Mouse (Mus musculus): ENCODE measurements around the gene Qprt. TPM values are rescaled to one million over a fixed set of nuclear protein-coding genes. Genes with fewer than 3 reads are reported as not detected.

The Qprt gene
- polyA plus RNA-seq, 1 experiment from 2014 or later = 0.77 TPM

GRCm38 (mm10) chr7:127116331-127116935, 5.6 kb downstream of the Qprt start:
- Histone ChIP-seq H3K9ac (ENCODE audit: low read depth, low read length) (no peak overlapping the region), H3K36me3 (ENCODE audit: control insufficient read depth, insufficient read depth, low read length) (no peaks in the 10 kb centered on the region), H3K4me1 (ENCODE audit: control insufficient read depth, insufficient read depth, low read length) (no peaks in the 10 kb centered on the region), H3K4me2 (ENCODE audit: low read length) (no peak overlapping the region), H3K27me3 (ENCODE audit: control insufficient read depth, insufficient read depth, low read depth, low read length) (peaks cover 2% of the 10 kb centered on the region; the same call in 1 of the 2 replicates), H3K27ac (ENCODE audit: low read length) (no peak overlapping the region), H3K4me3 (ENCODE audit: low read depth, low read length) (no peak overlapping the region), H3K9me3 (replicated peaks; ENCODE audit: control insufficient read depth, low read length, poor library complexity, severe bottlenecking) (no peaks in the 10 kb centered on the region)
- no peak for ATAC-seq
- WGBS = 49% methylated on average over 11 of the region's 11 CpGs

- Histone ChIP-seq H3K27ac (ENCODE audit: low read length) (no peak overlapping the region), H3K36me3 (ENCODE audit: control insufficient read depth, insufficient read depth, low read length) (no peaks in the 10 kb centered on the region), H3K4me2 (ENCODE audit: low read length) (no peak overlapping the region), H3K4me3 (ENCODE audit: low read depth, low read length) (no peak overlapping the region), H3K9ac (ENCODE audit: low read depth, low read length) (no peak overlapping the region), H3K4me1 (ENCODE audit: control insufficient read depth, insufficient read depth, low read length) (no peaks in the 10 kb centered on the region), H3K9me3 (replicated peaks; ENCODE audit: control insufficient read depth, low read length, poor library complexity, severe bottlenecking) (no peaks in the 10 kb centered on the region), H3K27me3 (ENCODE audit: control insufficient read depth, insufficient read depth, low read depth, low read length) (no peaks in the 10 kb centered on the region)
- no peak for ATAC-seq
- 89% methylated on average over 11 of the region's 11 CpGs for WGBS
Measured at GRCm38 (mm10) chr7:127114920-127115319, 7.1 kb downstream of the Qprt start.

- Histone ChIP-seq H3K27ac (ENCODE audit: low read length) (no peak overlapping the region), H3K4me2 (ENCODE audit: low read length) (no peak overlapping the region), H3K9me3 (replicated peaks; ENCODE audit: control insufficient read depth, low read length, poor library complexity, severe bottlenecking) (no peaks in the 10 kb centered on the region), H3K4me1 (ENCODE audit: control insufficient read depth, insufficient read depth, low read length) (no peaks in the 10 kb centered on the region), H3K9ac (ENCODE audit: low read depth, low read length) (no peak overlapping the region), H3K27me3 (ENCODE audit: control insufficient read depth, insufficient read depth, low read depth, low read length) (no peaks in the 10 kb centered on the region), H3K36me3 (ENCODE audit: control insufficient read depth, insufficient read depth, low read length) (no peaks in the 10 kb centered on the region), H3K4me3 (ENCODE audit: low read depth, low read length) (no peak overlapping the region)
- ATAC-seq = no peak; the same call in 1 of the 2 replicates
- 56% methylated on average over 11 of the region's 12 CpGs for WGBS
Measured at GRCm38 (mm10) chr7:127113614-127114259, 8.3 kb downstream of the Qprt start.

GRCm38 (mm10) chr7:127112921-127113597, 9.0 kb downstream of the Qprt start:
- Histone ChIP-seq H3K36me3 (ENCODE audit: control insufficient read depth, insufficient read depth, low read length) (no peaks in the 10 kb centered on the region), H3K4me3 (ENCODE audit: low read depth, low read length) (no peak overlapping the region), H3K9ac (ENCODE audit: low read depth, low read length) (no peak overlapping the region), H3K4me2 (ENCODE audit: low read length) (no peak overlapping the region), H3K9me3 (replicated peaks; ENCODE audit: control insufficient read depth, low read length, poor library complexity, severe bottlenecking) (no peaks in the 10 kb centered on the region), H3K27ac (ENCODE audit: low read length) (no peak overlapping the region), H3K27me3 (ENCODE audit: control insufficient read depth, insufficient read depth, low read depth, low read length) (no peaks in the 10 kb centered on the region), H3K4me1 (ENCODE audit: control insufficient read depth, insufficient read depth, low read length) (no peaks in the 10 kb centered on the region)
- 50% methylated on average over 9 of the region's 9 CpGs for WGBS
- no peak for ATAC-seq

GRCm38 (mm10) chr7:127112251-127112841, 9.7 kb downstream of the Qprt start:
- Histone ChIP-seq H3K36me3 (ENCODE audit: control insufficient read depth, insufficient read depth, low read length) (no peaks in the 10 kb centered on the region), H3K9me3 (replicated peaks; ENCODE audit: control insufficient read depth, low read length, poor library complexity, severe bottlenecking) (no peaks in the 10 kb centered on the region), H3K4me3 (ENCODE audit: low read depth, low read length) (no peak overlapping the region), H3K27ac (ENCODE audit: low read length) (no peak overlapping the region), H3K4me2 (ENCODE audit: low read length) (no peak overlapping the region), H3K4me1 (ENCODE audit: control insufficient read depth, insufficient read depth, low read length) (no peaks in the 10 kb centered on the region), H3K27me3 (ENCODE audit: control insufficient read depth, insufficient read depth, low read depth, low read length) (no peaks in the 10 kb centered on the region), H3K9ac (ENCODE audit: low read depth, low read length) (no peak overlapping the region)
- ATAC-seq = no peak
- 87% methylated on average over 12 of the region's 12 CpGs for WGBS

- no peak overlapping the region for H3K4me2 ChIP-seq (ENCODE audit: low read length)
- no peak overlapping the region for H3K9ac ChIP-seq (ENCODE audit: low read depth, low read length)
- H3K4me3 ChIP-seq (ENCODE audit: low read depth, low read length) = no peak overlapping the region
- H3K4me1 ChIP-seq (ENCODE audit: control insufficient read depth, insufficient read depth, low read length) = no peaks in the 10 kb centered on the region
- no peaks in the 10 kb centered on the region for H3K36me3 ChIP-seq (ENCODE audit: control insufficient read depth, insufficient read depth, low read length)
- ATAC-seq = no peak
- H3K9me3 ChIP-seq (replicated peaks; ENCODE audit: control insufficient read depth, low read length, poor library complexity, severe bottlenecking) = no peaks in the 10 kb centered on the region
- H3K27ac ChIP-seq (ENCODE audit: low read length) = no peak overlapping the region
- 53% methylated on average over 6 of the region's 6 CpGs for WGBS
- H3K27me3 ChIP-seq (ENCODE audit: control insufficient read depth, insufficient read depth, low read depth, low read length) = no peaks in the 10 kb centered on the region
Measured at GRCm38 (mm10) chr7:127111461-127111860, 10.6 kb downstream of the Qprt start.

- H3K36me3 ChIP-seq (ENCODE audit: control insufficient read depth, insufficient read depth, low read length) = no peaks in the 10 kb centered on the region
- no peaks in the 10 kb centered on the region for H3K4me1 ChIP-seq (ENCODE audit: control insufficient read depth, insufficient read depth, low read length)
- H3K4me3 ChIP-seq (ENCODE audit: low read depth, low read length) = no peak overlapping the region
- no peak overlapping the region for H3K9ac ChIP-seq (ENCODE audit: low read depth, low read length)
- no peak overlapping the region for H3K27ac ChIP-seq (ENCODE audit: low read length)
- H3K27me3 ChIP-seq (ENCODE audit: control insufficient read depth, insufficient read depth, low read depth, low read length) = no peaks in the 10 kb centered on the region
- WGBS = 47% methylated on average over 18 of the region's 18 CpGs
- H3K9me3 ChIP-seq (replicated peaks; ENCODE audit: control insufficient read depth, low read length, poor library complexity, severe bottlenecking) = no peaks in the 10 kb centered on the region
- no peak overlapping the region for H3K4me2 ChIP-seq (ENCODE audit: low read length)
- peak; percentile 73; the same call in 1 of the 2 replicates for ATAC-seq
Measured at GRCm38 (mm10) chr7:127110239-127111007, 11.6 kb downstream of the Qprt start.

GRCm38 (mm10) chr7:127105551-127105950, 16.5 kb downstream of the Qprt start:
- Histone ChIP-seq H3K36me3 (ENCODE audit: control insufficient read depth, insufficient read depth, low read length) (no peaks in the 10 kb centered on the region), H3K27ac (ENCODE audit: low read length) (peak overlapping the region; percentile 75; the same call in 1 of the 2 replicates), H3K9ac (ENCODE audit: low read depth, low read length) (no peak overlapping the region), H3K4me1 (ENCODE audit: control insufficient read depth, insufficient read depth, low read length) (peaks cover 11% of the 10 kb centered on the region; the same call in 1 of the 2 replicates), H3K4me3 (ENCODE audit: low read depth, low read length) (no peak overlapping the region), H3K27me3 (ENCODE audit: control insufficient read depth, insufficient read depth, low read depth, low read length) (no peaks in the 10 kb centered on the region), H3K9me3 (replicated peaks; ENCODE audit: control insufficient read depth, low read length, poor library complexity, severe bottlenecking) (no peaks in the 10 kb centered on the region), H3K4me2 (ENCODE audit: low read length) (no peak overlapping the region)
- 59% methylated on average over 7 of the region's 7 CpGs for WGBS
- no peak for ATAC-seq

Data from midbrain, embryonic 16.5 days (tissue).